Mouse (Mus musculus): ENCODE results near the gene 4930453N24Rik.

The 4930453N24Rik gene

DNA sequence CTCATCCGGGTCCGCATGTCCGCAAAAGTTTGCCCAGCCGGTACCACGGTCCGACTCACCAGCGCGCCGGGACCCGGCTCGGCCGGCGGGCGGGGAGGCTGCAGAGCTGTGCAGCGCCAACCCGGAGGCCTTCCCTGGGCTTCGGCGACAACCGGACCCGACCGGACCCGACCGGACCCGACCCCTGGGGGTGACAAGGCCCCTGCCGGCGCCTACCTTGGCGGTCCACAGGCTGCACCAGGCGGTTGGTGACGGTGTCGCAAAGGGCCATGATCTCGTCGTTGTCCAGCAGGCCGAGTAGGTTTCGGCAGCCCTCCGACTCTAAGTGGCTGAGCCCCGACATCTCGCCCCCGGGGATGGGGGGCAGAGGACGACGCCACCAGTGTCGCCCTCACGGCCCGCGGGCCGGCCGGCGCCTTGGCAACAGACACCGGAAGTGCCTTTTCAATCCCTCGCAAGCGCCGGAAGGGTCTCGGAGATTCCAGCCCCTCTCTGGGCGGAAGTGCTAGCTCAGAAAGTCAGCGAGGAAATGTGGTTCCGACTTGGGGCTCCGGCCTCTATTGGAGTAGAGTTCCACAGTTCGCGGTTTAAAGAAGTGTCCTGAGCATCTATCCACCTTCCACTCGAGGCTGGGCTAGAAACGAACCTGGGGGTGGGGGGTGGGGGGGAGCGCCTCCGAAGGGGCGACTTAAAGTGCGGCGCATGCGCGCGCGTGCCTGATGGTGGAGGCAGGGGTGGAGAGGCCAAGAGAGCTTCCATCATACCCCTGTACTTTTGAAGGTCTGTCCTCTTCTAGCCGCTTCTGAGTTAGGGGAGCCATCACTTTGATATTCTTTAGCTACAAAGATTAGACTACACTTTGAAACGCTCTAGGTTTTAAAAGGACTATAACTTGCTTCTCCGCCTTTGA, at the start of gene 4930453N24Rik:
TSS of gene 4930453N24Rik (minus strand) at position 641 of the 910 bp plus-strand sequence.
- DNase-seq = peak; percentile 84 to 86

DNA sequence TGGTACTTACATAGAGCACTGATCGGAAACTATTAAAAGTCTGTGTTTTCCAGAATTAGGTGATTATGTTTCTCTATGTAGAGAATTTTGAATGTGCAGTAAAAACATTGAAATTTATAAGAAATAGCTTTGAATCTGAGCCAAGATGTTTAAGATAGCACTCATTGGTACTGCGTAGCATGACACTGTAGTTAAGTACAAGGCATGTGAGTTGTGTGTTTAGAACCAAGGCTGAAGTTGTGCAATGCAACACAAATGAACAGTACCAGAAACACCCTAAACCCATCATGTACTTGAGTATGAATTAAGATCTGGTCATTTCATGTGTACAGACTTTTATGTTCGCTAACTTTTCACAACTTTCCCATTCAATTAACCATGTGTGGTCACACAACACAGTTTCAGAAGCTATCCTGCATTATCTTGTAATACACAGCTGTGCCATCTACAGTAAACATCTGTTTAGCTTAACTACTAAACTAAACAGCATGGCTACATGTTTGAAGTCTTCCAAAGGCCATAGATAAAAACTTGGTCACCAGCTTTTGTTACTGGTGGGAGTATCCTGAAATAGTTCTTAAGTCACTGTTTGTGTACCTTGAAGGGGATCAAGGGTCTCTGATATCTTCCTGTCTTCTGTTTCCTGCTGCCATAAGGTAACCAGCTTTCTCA, 46.3 kb upstream of the 4930453N24Rik start:
- no peak for DNase-seq

DNA sequence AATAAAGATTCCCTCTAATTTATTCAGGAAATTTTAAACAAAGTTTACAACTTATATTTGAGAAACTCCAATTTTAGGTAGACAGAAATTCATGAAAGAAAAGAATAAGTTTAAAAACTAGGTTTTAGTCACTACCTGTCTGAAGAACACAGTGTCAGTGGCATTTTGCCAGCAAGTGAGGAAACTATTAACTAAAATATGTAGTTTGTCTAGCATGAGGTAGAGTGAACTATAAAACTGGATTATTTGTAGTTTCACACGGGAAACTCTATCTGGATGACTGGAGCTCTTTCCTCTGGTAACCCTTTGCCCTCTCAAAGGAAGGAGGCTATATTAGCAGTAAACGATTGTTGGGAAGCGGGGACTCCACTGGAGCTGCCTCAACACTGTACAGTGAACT, 32.1 kb upstream of the 4930453N24Rik start:
- DNase-seq = no peak

DNA sequence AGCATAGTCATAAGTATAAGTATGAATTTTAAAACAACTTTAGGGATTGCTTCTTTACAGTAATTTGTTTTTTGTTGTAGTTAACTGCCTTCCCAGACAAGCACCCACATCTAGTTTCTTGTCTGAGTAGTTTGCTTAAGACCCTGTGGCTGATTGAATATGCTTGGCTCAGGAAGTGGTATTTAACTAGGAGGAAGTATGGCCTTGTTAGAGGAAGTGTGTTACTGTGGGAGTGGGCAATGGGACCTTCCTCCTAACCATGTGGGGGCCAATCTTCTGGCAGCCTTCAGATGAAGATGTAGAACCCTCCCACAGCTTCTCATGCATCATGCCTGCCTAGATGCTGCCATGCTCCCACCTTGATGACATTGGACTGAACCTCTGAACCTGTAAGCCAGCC, 30.7 kb upstream of the 4930453N24Rik start:
- DNase-seq = no peak

DNA sequence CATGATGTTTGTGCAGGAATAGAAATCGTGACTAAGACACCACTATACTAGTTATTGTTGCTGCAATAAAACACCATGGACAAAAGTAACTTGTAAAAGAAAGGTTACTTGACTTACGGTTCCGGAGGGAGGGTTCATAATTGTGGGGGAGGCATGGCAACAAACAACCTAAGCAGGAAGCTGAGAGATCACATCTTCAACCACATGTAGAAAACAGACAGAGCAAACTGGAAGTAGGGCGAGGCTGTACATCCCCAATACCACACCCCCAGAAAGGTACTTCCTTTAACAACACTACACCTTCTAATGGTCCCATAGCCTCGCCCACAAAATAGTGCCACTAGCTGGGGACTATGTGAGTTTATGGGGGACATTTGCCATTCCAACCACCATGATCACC, 29.4 kb upstream of the 4930453N24Rik start:
- DNase-seq = no peak

DNA sequence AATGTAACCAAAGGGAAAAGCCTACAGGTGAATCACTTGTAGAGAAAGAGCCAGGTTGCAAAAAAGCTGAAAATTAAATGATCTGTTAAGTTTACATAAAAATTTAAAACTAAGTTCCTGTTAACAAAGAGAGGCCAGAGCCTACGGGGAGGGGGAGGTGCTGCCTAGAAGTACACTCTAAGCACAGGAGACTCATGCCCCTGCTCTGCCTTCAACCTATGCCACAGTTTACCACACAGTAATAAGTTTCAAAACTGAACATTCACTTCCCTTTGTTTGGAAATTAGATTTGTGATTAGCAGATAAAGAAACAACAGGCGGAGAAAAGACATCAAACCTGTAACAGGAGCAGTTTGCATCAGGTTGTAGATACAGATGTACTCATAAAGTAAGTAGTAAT, 23.8 kb upstream of the 4930453N24Rik start:
- DNase-seq = no peak

DNA sequence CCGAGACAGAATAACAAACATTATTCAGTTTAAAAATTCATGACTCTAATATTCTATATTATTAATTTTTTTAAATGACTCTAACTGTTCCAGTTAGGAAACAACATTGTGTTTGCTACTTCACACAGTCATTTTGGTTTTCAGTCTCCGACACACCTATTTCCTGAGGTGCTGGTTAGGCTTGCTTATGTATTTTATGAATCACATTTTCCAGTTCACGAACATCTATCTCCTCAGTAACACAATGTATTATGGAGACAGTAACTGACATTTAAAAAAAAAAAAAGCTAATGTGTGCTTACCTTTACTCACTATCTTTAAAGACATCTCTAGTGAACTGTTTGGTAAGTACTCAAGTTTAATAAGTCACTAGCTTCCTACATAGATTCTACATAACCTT, 18.7 kb upstream of the 4930453N24Rik start:
- no peak for DNase-seq

DNA sequence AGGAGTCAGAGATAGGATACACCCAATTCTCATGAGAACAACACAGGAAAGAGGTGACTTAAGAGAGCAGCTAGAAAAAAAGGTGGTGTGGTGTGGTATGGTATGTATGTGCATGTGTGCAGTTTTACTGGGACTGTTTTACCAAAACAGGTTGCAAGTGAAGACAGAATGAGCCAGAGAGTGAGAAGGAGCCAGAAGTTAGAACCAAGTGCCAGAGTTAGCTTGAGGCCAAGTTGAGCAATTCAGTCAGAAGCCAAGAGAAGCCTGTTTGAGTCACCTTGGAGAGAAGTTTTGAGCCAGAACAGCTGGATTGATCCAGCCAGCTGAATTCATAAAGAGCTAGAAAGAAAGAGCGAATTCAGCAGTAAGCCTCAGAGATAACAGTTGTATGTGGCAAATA, 4.6 kb upstream of the 4930453N24Rik start:
- no peak for DNase-seq

DNA sequence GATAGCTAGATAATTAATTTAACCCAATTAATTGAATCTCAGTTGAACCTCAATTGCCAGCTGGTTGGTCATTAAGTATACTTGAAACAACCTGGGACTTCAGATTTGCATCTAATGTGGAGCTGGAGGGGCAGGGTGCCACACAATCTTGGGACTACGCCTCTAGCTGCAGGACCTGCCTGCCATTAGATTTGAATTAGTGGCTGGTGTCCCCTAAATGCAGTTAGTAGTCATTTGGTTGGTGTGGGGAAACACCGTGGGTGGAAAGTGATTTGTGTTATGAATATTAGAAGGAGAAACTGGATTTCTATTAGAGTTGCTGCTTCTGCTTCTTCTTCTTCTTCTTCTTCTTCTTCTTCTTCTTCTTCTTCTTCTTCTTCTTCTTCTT, 464 bp upstream of the 4930453N24Rik start:
- peak in 1 of 2 experiments; percentile 37 for DNase-seq

DNA sequence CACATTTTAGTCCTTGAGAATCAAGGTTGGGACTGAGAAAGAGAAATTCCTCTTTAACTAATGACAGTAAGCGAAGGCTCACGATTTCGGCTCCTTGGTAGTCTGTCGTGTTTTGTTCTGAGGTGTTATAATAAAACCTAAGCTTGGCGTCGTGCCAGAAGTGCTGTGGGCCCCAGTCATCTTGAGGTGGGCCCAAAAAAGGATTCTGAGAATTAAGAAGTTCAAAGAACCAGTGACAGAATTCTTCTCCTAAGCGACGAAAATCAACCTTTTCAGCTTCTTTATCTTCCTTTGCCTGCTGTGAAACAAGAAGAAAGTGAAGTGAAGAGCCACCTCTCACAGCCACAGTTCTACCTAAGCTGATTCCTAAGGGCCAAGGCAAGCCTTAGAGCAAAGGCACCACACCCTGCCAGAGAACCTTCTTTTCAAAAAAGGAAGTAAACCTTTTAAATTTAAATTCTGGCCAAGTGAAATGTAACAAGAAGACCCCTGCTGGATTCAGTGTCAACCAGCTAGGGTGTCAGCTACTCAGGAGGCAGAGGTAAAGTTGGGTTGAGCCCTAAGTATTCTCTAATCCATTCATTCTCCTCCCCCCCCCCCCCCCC, 4.2 kb downstream of the 4930453N24Rik start:
- DNase-seq = no peak

DNA sequence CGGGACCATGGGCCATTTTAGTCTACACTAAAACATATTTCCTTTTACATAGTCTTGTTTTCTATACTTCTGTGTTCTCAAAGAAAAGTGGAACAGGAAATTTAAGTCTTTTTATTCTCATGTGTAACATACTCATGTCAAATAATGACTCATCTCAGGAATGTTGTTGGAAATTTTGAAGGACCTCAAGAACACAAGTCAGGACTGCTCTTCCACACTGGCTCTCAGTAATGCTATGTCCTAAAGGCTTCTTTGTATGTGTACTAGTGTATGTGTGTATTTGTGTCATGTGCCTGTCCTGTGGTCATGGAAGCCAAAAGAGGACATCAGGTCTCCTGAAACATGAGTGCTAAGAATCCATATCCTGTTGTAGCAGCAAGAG, 11.7 kb downstream of the 4930453N24Rik start:
- no peak for DNase-seq

DNA sequence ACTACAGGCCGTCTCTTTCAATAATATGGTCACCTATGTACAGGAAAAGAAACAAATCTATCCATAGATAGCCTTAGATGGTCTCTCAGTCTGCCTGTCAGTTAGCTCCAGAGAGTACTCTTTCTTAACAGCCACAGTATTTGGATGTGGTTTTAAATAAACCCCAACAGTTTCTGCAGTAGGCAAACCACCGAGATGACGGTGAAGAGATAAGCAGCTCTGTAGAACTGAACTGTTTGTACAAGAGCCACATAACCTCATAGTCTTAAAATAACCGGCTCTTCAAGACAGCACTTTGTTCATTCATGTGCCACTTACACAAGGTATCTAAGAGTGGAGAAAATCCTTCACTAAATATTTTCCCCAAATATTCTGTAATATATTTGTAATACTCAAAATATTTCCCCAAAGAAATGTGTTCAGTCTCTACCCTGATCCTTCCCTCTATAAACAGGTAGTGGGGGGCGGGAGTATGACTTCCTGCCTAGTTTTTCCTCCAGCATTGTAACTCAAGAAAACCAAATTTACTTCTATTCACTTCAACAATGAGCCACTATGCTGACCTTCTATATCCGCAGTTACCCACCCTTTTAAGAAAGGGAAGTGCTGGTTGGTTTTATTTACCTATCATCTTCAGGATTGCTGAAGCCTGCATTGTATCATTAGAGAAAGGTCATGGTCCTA, 12.3 kb downstream of the 4930453N24Rik start:
- no peak for DNase-seq

DNA sequence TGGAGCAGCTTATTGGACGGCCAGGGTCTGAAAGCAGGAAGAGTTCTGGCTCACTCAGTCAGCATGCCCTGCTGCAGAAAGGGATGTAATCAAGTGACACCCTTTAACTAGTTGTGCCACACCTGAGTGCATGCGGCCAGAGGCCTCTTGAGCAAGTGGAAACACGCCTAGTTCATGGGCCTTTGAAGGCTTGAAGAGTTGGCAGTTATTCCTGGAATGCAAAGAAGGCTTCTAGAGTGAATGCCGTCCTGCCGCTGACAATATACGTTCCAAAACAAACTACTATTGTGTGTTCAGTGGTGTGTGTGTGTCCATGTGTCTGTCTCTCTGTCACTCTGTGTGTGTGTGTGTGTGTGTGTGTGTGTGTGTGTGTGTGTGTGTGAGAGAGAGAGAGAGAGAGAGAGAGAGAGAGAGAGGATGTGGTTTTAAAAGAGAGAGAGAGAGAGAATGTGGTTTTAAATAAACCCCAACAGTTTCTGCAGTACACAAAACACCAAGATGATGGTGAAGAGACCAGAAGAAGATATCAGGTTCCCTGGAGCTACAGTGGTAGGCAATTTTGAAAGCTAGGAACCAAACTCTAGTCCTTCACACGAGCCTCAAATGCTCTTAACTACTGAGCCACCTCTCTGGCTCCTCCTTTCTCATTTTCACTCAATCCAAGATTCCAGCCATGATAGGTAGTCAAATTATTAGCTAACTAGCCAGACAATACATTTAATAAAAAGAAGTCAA, 13.1 kb downstream of the 4930453N24Rik start:
- no peak for DNase-seq

DNA sequence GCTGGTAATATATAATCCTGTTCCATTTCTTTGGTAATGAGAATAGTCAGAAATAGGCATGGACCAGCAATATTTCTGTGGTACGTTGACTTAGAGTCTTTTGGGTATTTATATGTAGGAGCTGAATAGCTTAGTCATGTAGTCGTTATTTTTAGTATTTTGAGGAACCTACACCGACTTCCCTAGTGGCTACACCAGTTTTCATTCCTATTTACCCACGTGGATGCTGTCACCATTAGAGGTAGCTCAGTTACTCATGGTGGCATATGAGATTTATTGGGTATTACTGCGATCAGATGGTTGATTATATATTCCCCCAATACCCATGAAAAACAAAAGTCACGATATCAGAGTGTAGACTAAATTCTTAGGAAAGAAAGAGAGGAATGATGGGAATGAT, 14.6 kb downstream of the 4930453N24Rik start:
- no peak for DNase-seq

DNA sequence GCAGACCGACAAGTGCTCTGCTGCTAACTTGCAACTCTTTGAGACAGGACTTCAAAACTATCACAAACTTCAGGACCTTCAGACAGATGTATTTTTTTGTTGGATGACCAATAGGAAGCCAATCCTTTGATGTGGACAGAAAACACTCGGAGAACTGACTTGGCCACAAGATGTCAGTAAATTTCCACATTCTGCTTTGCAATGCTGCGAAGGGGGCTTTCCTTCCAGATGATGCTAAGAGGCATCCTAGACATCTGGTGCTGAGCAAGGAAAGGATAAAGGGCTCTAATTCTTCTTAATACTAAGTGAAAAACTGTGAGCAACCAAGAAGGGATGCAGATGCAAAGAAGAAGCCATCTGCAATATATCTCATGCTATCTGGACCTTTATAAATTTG, 16.2 kb downstream of the 4930453N24Rik start:
- no peak for DNase-seq

DNA sequence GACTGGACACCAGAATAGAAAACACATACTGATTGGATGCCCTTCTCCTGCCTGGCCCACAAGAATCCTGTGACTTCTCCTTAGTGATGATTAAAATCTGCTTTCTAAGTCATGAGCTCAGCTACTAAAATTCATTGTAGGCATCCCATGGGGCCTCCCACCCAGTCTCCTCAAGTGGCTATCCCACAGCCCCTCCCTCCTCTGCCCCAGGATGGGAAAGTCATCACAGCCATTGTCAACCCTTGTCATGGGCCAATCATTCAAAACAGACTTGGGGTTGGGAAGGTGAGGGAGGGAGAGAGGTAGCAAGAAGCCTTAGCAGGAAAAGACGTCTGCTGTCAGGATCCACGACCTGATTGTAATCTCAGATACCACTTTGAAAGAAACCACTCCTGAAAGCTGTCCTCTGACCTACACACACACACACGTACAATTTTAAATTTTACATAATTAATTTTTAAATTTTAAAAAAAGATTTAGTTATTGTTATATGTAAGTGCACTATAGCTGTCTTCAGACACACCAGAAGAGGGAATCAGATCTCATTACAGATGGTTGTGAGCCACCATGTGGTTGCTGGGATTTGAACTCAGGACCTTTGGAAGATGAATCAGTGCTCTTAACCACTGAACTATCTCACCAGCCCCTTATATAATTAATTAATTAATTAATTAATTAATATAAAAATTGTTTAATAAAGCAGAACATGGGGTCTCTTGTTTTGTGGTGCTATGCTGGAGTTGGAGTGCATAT, 16.8 kb downstream of the 4930453N24Rik start:
- DNase-seq = no peak

DNA sequence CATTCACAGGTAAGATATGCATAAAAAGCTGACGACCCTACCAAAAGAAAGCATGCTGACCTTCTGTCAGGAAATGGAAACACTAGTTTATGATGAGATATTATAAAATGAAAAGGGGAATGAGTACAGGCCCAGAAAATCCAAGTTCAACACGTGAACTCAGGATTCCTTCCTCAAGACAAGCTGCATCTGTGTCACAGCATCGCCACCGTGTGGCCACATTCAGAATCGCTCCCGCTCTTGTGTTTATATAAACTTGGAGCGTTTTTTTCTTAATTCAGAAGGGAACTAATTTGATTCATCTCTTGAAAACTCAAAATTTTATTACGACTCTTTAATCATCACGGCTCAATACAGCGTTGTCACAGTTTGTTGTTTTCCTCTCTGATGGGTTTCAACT, 22.7 kb downstream of the 4930453N24Rik start:
- DNase-seq = peak; percentile 62 to 80

DNA sequence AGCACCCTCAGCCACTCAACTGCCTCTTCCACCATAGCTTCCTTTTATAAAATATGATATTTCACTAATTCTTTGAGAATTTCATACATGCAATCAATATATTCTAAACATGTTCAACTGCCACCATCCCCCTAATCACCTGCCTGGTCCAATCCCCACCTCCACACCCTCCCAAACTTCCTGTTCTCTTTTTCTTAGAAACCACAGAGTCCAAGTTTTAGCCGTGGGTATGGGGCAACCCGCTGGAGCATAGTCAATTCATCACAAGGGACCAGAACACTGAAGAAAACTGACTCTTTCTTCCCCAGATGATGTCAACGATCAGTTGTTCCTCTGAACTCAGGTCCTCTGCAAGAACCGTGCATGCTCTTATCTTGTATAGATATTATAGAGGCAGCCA, 25.9 kb downstream of the 4930453N24Rik start:
- no peak for DNase-seq

DNA sequence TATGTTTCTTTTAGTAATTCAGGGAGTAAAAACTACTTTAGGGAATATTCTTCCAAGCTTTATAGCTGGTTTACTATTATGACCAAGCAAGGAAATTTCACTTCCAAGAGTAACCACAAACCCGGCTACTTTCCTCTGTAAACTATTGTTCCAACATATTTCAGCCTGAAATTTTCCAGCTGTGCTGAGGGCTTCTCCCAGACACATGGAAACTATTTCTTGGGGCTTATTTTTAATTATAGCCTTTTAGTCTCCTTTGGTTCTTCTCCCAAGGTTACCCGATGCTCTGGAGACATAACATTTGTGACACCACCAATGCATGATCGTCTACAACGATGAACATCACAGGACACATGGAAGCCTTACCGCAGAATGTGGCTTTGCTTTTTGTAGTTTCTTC, 33.7 kb downstream of the 4930453N24Rik start:
- DNase-seq = no peak

DNA sequence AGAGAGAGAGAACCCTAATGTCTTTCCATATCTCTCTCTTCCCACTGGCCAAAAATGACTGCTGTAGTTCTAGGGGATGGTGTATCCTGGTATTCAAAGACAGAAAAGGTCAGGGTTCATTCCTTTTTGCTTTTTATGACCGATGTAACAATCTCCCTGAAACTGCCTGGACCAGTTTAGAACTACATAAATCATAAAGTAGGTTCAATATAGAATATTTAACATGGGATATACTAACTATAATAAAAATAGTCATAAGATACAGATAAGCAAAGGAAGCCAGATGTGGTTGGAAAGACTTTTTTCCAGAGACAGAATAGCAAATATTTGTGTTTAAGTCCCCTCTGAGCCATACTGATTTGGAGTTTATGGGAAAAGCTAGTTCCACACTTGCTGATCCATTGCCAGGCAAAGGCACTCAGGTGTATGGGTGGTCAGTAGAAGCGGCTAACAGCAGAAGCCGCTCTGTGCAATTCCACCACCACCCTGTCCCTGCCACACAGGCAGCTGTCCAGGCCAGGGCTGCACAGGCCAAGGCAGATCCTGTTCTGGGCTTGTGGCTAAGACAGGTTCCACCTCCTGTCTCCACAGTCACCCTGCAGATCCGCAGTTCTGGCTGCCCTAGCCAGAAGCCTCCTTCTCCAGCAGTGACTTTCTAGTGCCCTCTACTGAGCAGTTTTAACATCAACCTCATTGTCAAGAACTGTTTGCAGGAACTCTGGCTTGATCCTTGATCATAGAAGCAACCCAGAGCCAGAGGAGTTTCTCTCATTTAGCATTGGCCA, 47.5 kb downstream of the 4930453N24Rik start:
- peak; percentile 77 to 89 for DNase-seq

DNA sequence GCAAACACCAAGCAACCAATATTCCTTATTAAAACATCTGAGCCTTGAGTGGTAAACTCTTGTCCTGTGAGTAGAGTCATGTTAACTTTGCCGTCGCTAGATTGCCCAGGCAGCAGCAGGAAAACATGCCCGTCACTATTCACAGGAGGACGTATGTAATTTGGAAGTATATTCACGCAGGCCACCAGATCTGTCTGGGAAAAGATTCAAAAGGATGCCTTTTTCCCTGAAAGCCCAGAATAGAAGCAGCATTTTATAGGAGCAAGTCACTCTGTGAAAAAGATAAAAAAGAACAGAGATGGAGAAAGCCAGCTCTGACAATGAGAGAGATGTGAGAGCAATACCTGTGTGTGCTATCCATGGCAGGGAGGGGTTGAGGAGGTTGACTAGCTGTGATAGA, 49.4 kb downstream of the 4930453N24Rik start:
- DNase-seq = no peak
